Mouse (Mus musculus) heart, postnatal 10 days (tissue): ENCODE measurements at regions not wholly inside any gene's neighbourhood (a gene's known extent, or its start where the extent isn't known, plus 50 kb on each side); places are given as distances from the start of the nearest gene placed in this dataset.

ENCODE experiments used
- DNase-seq, 2 experiments: peaks; one replicate each; pipeline ENCODE4 v3.0.0; 2021
- intact Hi-C: fragments of 180-260 bp; cut with DNase I; formaldehyde crosslinking; loops from one replicate; pipeline ENCODE4 v1.15.1; 2025

DNA sequence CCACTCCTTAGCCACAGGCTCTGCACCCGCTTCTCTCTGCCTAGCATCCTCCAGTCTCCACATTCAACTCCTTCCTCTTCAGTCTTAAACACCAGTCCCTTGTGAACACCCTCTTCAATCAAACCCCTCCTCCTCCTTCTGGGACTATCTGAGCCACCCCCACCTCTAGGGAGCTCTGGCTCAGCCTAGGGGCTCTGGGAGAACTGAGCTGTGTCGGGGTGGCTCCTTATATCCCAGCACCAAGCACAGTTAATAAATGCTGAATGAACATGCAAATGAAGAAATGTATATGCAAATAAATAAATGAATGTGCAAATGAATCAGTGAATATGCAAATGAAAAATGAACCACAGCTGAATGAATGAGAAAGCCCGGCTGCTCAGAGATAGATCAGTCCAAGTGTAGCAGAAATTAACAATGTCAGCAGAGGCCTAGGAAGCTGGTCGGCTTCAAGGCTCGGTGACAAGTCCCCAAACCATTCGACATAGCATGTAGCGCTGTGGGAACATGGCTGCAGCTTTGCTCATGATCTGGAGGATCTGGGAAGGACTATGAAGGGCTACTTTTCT, 67.1 kb upstream of the Tnrc6c start:
- no peak for DNase-seq
- intact Hi-C loops: no loop called here

DNA sequence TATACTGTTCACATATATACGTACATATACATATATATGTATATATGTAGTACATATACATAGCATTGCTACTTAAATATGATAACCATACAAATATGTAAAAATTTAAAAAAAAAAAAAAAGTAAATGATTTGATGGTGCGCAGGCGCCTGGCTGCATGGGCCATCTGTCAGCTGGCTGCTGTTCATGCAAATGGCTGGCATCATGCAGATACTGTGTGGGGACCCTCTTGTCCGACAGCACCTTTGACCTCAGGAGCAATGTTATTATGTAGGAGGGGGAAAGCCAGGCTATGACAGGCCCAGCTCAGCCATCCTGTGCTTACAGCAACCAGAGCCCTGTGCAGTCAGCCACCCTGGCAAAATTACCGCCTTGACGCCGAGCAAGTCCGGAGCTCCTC, 65.1 kb upstream of the Tnrc6c start:
- intact Hi-C loops: no loop called here

DNA sequence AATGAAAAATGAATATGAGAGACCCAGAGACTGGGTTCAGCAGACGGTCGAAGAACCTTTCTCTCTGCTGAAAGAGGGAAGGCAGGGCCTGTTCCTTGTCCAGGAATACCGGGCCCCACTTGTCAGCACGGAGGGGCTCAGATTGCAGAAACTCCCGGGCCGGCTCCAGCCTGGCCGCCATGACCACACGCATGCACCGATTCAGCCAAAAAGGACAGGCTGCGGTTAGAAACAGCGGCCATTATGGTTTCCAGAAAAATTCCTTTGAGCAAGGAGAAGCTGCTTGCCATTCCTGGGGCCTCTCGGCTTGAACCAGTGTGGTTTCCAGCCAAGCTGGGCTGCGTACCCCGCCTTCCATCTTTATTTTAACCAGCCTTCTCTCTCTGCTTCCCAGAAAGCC, 64.7 kb upstream of the Tnrc6c start:
- intact Hi-C loops: no loop called here
- DNase-seq: no peak

More for the DNA sequence above, 65.1 kb upstream of the Tnrc6c start:
- DNase-seq: no peak

GRCm38 (mm10) chr11:117592570-117592969, 61.5 kb upstream of the Tnrc6c start:
- intact Hi-C loops: no loop called here
- DNase-seq: no peak

DNA sequence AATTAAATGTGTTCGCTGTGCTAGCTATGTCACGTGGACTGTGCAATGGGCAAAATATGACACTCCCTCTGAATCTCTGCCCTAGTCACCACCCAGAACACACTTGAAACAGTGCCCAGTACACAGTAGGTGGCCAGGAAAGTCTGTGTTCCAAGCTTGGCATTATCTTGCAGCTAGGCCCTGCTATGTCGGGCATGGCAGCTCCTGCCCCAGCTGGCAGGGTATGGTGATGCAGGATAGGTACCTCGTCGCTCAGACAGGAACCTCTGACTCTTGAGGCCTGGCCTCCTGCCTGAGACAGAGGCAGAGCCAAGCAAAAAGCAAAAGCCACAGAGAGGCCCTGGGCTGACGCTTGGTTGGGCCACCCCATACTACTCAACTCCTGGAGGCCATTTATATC, 57.9 kb upstream of the Tnrc6c start:
- intact Hi-C loops: no loop called here
- peak; percentile 75 to 82 for DNase-seq

GRCm38 (mm10) chr11:117597754-117598153, 56.3 kb upstream of the Tnrc6c start:
- DNase-seq: no peak
- intact Hi-C loops: loop anchor here (2.0 kb wide), 1 partner anchor 57 kb away; the partner anchor contains the start of gene Tnrc6c

DNA sequence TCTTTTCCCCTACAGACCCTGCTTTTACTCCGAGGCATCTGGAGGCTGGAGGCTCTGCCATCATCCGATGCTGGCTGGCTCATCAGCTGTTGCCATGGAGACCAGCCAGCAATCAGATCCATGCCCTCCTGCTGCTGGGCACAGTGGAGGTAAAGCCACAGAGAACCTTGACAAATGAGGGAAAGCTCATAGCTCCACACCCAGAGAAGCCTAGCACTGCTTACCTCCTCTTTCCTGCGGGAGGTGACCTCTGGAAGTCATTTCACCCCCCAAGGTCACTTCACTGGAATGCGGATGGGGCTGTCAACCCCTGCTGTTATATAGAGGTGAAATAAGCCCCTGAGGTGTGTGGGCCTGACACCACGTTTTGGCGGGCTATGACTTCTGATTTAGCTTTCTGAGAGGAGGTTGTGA, 55.9 kb upstream of the Tnrc6c start:
- intact Hi-C loops: loop anchor here (2.0 kb wide), 1 partner anchor 57 kb away; the partner anchor contains the start of gene Tnrc6c

GRCm38 (mm10) chr11:117598610-117599009, 55.5 kb upstream of the Tnrc6c start:
- intact Hi-C loops: loop anchor here (2.0 kb wide), 1 partner anchor 56 kb away; the partner anchor contains the start of gene Tnrc6c
- peak in 1 of 2 experiments; percentile 37 for DNase-seq

More for the DNA sequence above, 55.9 kb upstream of the Tnrc6c start:
- DNase-seq: no peak

GRCm38 (mm10) chr11:117599049-117599787, 54.9 kb upstream of the Tnrc6c start:
- intact Hi-C loops: loop anchor here (2.0 kb wide), 1 partner anchor 56 kb away; the partner anchor contains the start of gene Tnrc6c
- DNase-seq: peak in 1 of 2 experiments; percentile 53

- DNase-seq: no peak
- intact Hi-C loops: loop anchor here (2.0 kb wide), 1 partner anchor 55 kb away; the partner anchor contains the start of gene Tnrc6c
Observed at GRCm38 (mm10) chr11:117599788-117600263, 54.3 kb upstream of the Tnrc6c start.

- no peak for DNase-seq
- intact Hi-C loops: no loop called here
Observed at GRCm38 (mm10) chr11:117601147-117601546, 52.9 kb upstream of the Tnrc6c start.

DNA sequence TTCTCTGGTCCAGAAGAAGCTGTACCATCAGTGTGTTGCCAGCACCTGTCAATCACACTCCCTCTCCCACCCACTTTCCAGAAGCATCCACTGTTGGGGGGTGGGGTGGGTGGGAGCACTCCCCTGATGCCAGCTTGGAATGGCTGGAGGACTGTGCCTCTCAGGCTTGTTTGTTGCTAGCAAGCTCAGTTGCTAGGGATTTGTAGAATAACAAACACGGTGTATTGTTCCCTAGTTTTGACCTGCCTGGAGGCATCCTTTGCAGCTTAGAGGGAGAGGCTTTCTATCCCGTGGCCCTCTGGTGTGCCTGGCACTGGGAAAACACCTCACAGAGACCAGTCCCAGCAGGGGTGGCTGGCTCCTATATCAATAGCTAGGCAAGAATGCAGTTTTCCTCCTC, 50.1 kb upstream of the Tnrc6c start:
- intact Hi-C loops: no loop called here

More for the DNA sequence above, 50.1 kb upstream of the Tnrc6c start:
- no peak for DNase-seq
